Mouse (Mus musculus): ENCODE measurements around the gene Tfg. TPM values are rescaled to one million over a fixed set of nuclear protein-coding genes. Genes with fewer than 3 reads are reported as not detected.

Gene Tfg
- 85.0 and 94.9 TPM in 2 replicates for polyA plus RNA-seq (2012; rRNA removed)

GRCm38 (mm10) chr16:56717224-56718200 lies at the start of gene Tfg:
Gene Tfg, minus strand, starts transcription at chr16:56717450.
- Histone ChIP-seq H3K36me3 (ENCODE audit: control insufficient read depth, insufficient read depth, low read length) (no peaks in the 10 kb centered on the region), H3K4me3 (ENCODE audit: insufficient read depth, low read depth, low read length) (peak within 1 kb of the TSS; percentile 72), H3K27me3 (replicated peaks; ENCODE audit: control insufficient read depth, insufficient read depth, low read length) (no peaks in the 10 kb centered on the region), H3K27ac (ENCODE audit: insufficient read depth, low read depth, low read length) (peak within 1 kb of the TSS; percentile 65), H3K4me1 (ENCODE audit: control insufficient read depth, insufficient read depth, low read length) (peaks cover 12% of the 10 kb centered on the region; the same call in 1 of the 2 replicates)
- TF ChIP-seq CTCF (conservative IDR thresholded peaks at IDR 0.05; ENCODE audit: insufficient read depth, insufficient read length, low read depth, low read length) (no peak), POLR2A (IDR thresholded peaks at IDR 0.05; ENCODE audit: low read depth, low read length) (no peak)
- DNase-seq, result peak; percentile 100
- WGBS, result under 1% methylated on average over 61 of the region's 62 CpGs

- TF ChIP-seq CTCF (conservative IDR thresholded peaks at IDR 0.05; ENCODE audit: insufficient read depth, insufficient read length, low read depth, low read length) (no peak), POLR2A (IDR thresholded peaks at IDR 0.05; ENCODE audit: low read depth, low read length) (no peak)
- H3K4me3 ChIP-seq (ENCODE audit: insufficient read depth, low read depth, low read length), result no peak overlapping the region
- H3K27ac ChIP-seq (ENCODE audit: insufficient read depth, low read depth, low read length), result no peak overlapping the region
- WGBS, result 13% methylated on average over 1 of the region's 1 CpGs
- H3K4me1 ChIP-seq (ENCODE audit: control insufficient read depth, insufficient read depth, low read length), result no peaks in the 10 kb centered on the region
- H3K27me3 ChIP-seq (replicated peaks; ENCODE audit: control insufficient read depth, insufficient read depth, low read length), result no peaks in the 10 kb centered on the region
- no peaks in the 10 kb centered on the region for H3K36me3 ChIP-seq (ENCODE audit: control insufficient read depth, insufficient read depth, low read length)
- no peak for DNase-seq
Measured at GRCm38 (mm10) chr16:56729060-56729459, 11.8 kb upstream of the Tfg start.

- 76% methylated on average over 10 of the region's 10 CpGs for WGBS
- no peak overlapping the region for H3K4me3 ChIP-seq (ENCODE audit: insufficient read depth, low read depth, low read length)
- H3K27ac ChIP-seq (ENCODE audit: insufficient read depth, low read depth, low read length), result no peak overlapping the region
- peaks cover 4% of the 10 kb centered on the region; the same call in 1 of the 2 replicates for H3K4me1 ChIP-seq (ENCODE audit: control insufficient read depth, insufficient read depth, low read length)
- DNase-seq, result no peak
- no peaks in the 10 kb centered on the region for H3K27me3 ChIP-seq (replicated peaks; ENCODE audit: control insufficient read depth, insufficient read depth, low read length)
- H3K36me3 ChIP-seq (ENCODE audit: control insufficient read depth, insufficient read depth, low read length), result no peaks in the 10 kb centered on the region
- no peak for TF ChIP-seq CTCF (conservative IDR thresholded peaks at IDR 0.05; ENCODE audit: insufficient read depth, insufficient read length, low read depth, low read length)
- no peak for TF ChIP-seq POLR2A (IDR thresholded peaks at IDR 0.05; ENCODE audit: low read depth, low read length)
Measured at GRCm38 (mm10) chr16:56724927-56725326, 7.7 kb upstream of the Tfg start.

- TF ChIP-seq POLR2A (IDR thresholded peaks at IDR 0.05; ENCODE audit: low read depth, low read length) (no peak), CTCF (conservative IDR thresholded peaks at IDR 0.05; ENCODE audit: insufficient read depth, insufficient read length, low read depth, low read length) (no peak)
- Histone ChIP-seq H3K4me3 (ENCODE audit: insufficient read depth, low read depth, low read length) (no peak overlapping the region), H3K27me3 (replicated peaks; ENCODE audit: control insufficient read depth, insufficient read depth, low read length) (no peaks in the 10 kb centered on the region), H3K4me1 (ENCODE audit: control insufficient read depth, insufficient read depth, low read length) (peaks cover 4% of the 10 kb centered on the region; the same call in 1 of the 2 replicates), H3K27ac (ENCODE audit: insufficient read depth, low read depth, low read length) (no peak overlapping the region; the same call in 1 of the 2 replicates), H3K36me3 (ENCODE audit: control insufficient read depth, insufficient read depth, low read length) (no peaks in the 10 kb centered on the region)
- 32% methylated on average over 4 of the region's 4 CpGs for WGBS
- no peak for DNase-seq
Measured at GRCm38 (mm10) chr16:56722357-56722756, 5.1 kb upstream of the Tfg start.

GRCm38 (mm10) chr16:56719031-56719430 lies 1.8 kb upstream of the Tfg start:
- TF ChIP-seq CTCF (conservative IDR thresholded peaks at IDR 0.05; ENCODE audit: insufficient read depth, insufficient read length, low read depth, low read length) (no peak), POLR2A (IDR thresholded peaks at IDR 0.05; ENCODE audit: low read depth, low read length) (no peak)
- no peak for DNase-seq
- H3K4me3 ChIP-seq (ENCODE audit: insufficient read depth, low read depth, low read length), result no peak overlapping the region
- H3K27ac ChIP-seq (ENCODE audit: insufficient read depth, low read depth, low read length), result no peak overlapping the region
- H3K36me3 ChIP-seq (ENCODE audit: control insufficient read depth, insufficient read depth, low read length), result no peaks in the 10 kb centered on the region
- no peaks in the 10 kb centered on the region for H3K27me3 ChIP-seq (replicated peaks; ENCODE audit: control insufficient read depth, insufficient read depth, low read length)
- H3K4me1 ChIP-seq (ENCODE audit: control insufficient read depth, insufficient read depth, low read length), result peaks cover 12% of the 10 kb centered on the region; the same call in 1 of the 2 replicates

GRCm38 (mm10) chr16:56716557-56717179 lies 582 bp downstream of the Tfg start:
- H3K4me3 ChIP-seq (ENCODE audit: insufficient read depth, low read depth, low read length), result peak overlapping the region; percentile 72
- H3K27ac ChIP-seq (ENCODE audit: insufficient read depth, low read depth, low read length), result peak overlapping the region; percentile 65
- DNase-seq, result peak; percentile 25
- peaks cover 12% of the 10 kb centered on the region; the same call in 1 of the 2 replicates for H3K4me1 ChIP-seq (ENCODE audit: control insufficient read depth, insufficient read depth, low read length)
- H3K27me3 ChIP-seq (replicated peaks; ENCODE audit: control insufficient read depth, insufficient read depth, low read length), result no peaks in the 10 kb centered on the region
- no peak for TF ChIP-seq POLR2A (IDR thresholded peaks at IDR 0.05; ENCODE audit: low read depth, low read length)
- no peak for TF ChIP-seq CTCF (conservative IDR thresholded peaks at IDR 0.05; ENCODE audit: insufficient read depth, insufficient read length, low read depth, low read length)
- WGBS, result under 1% methylated on average over 36 of the region's 38 CpGs
- no peaks in the 10 kb centered on the region; the same call in 1 of the 2 replicates for H3K36me3 ChIP-seq (ENCODE audit: control insufficient read depth, insufficient read depth, low read length)

- no peak overlapping the region for H3K4me3 ChIP-seq (ENCODE audit: insufficient read depth, low read depth, low read length)
- no peaks in the 10 kb centered on the region for H3K27me3 ChIP-seq (replicated peaks; ENCODE audit: control insufficient read depth, insufficient read depth, low read length)
- TF ChIP-seq POLR2A (IDR thresholded peaks at IDR 0.05; ENCODE audit: low read depth, low read length) (no peak), CTCF (conservative IDR thresholded peaks at IDR 0.05; ENCODE audit: insufficient read depth, insufficient read length, low read depth, low read length) (no peak)
- peaks cover under 1% of the 10 kb centered on the region; the same call in 1 of the 2 replicates for H3K36me3 ChIP-seq (ENCODE audit: control insufficient read depth, insufficient read depth, low read length)
- H3K27ac ChIP-seq (ENCODE audit: insufficient read depth, low read depth, low read length), result no peak overlapping the region
- 31% methylated on average over 3 of the region's 3 CpGs for WGBS
- H3K4me1 ChIP-seq (ENCODE audit: control insufficient read depth, insufficient read depth, low read length), result peaks cover 8% of the 10 kb centered on the region; the same call in 1 of the 2 replicates
- no peak for DNase-seq
Measured at GRCm38 (mm10) chr16:56715608-56716007, 1.6 kb downstream of the Tfg start.
